Mouse (Mus musculus) natural killer cell, adult 2 months (primary cell): Measurements from ENCODE around the gene Poc1a.

ENCODE experiments used
- DNase-seq, 2 experiments: peaks; one replicate each; pipeline ENCODE4 v3.0.0; 2022; ENCODE audit warnings: low spot score in 2 of 2

Poc1a gene

GRCm38 (mm10) chr9:106337620-106338019, 56.8 kb downstream of the Poc1a start:
- no peak for DNase-seq

DNA sequence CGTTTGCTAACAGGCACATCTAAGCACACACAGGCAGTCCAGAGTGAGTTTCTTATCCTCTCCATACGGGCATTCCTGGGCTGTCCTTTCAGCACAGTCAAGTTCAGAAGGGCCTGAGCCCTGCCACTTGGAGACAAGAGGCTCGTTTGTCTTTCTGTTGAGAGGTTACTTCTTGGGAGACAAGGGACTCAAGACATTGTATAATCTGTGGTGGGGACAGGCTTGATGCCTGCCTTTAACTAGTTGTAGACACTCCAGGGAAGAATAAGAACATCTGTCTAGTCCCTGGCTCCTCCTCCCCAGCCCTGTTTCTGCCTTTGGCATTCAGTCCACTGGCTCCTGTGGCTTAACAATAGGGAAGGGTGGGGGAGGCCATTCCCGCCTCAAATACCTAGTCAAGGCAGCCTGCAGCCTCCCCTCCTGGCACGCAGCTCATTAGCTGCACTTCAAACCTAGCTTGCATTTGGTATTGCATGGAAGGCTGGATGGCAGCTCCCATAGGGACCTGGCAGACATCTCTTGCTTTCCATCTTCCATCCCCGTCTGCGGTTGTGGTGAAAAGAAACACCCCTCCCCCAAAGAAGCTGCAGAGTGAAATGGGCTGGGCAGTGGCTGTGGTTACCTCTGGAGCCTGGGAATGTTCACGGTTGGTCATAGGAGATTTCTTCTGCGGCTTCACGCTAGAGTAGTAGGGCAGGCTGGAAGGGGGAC, 57.8 kb downstream of the Poc1a start:
- DNase-seq, result no peak

DNA sequence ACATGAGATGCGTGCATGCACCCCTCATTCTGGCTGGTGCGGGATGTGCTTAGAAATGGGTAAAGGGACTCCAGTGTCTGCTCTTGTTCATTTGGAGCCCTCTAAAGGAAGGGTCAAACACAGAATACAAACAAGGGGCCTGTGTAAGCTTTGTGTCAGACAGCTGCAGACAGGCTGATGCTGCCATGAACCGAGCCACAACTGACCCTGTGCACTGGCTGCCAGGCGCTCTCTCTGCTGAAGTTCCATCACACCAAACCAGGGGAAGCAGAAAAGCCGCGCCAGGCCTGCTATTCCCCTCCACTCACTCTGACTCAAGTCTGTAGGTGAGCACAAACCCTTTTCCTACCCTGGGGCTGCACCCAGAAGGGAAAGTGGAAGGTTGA, 58.3 kb downstream of the Poc1a start:
- DNase-seq, result no peak

- no peak for DNase-seq
These were observed 58.9 kb downstream of the Poc1a start for GRCm38 (mm10) chr9:106339730-106340129.

- no peak for DNase-seq
These were observed 59.8 kb downstream of the Poc1a start for GRCm38 (mm10) chr9:106340501-106341312.

GRCm38 (mm10) chr9:106341313-106341686, 60.4 kb downstream of the Poc1a start:
- DNase-seq, result no peak

DNA sequence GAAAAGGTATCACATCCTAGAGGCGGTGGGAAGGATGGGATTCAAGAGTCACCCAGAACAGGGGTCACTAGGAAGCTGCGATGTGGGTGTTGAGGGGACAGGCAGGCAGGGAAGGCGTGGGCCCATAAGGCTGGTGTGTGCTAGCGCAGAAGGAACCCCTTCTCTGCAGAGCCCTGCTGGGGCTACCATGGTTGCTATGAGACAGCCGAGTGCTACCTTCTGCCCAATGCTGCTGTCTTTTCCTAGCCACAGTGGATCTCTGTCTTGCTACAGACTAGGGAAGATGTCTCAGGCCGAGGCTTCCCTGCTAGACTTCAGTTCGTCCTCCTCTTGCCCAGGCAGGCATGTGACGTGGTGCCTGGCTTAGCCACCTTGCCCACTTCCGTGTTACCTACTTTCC, 61.7 kb downstream of the Poc1a start:
- DNase-seq, result no peak

- no peak for DNase-seq
These were observed 64.3 kb downstream of the Poc1a start for GRCm38 (mm10) chr9:106345167-106345566.

DNA sequence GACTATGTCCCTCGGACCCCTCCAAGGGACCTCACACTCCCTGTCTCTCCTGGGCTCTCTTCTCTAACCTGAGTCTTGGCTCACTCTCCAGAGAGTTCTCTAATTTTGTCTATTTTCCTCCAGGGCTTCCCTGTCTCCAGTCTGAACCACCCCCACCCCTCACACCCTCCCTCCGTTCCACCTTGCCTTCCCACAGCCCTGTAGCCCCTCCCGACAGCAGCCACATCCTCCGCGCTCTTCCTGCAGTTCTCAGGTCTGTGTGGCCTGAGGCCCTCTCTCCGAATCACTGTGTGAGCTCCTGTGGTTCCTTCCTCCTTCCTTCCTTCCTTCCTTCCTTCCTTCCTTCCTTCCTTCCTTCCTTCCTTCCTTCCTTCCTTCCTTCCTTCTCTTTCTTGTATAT, 64.8 kb downstream of the Poc1a start:
- DNase-seq, result no peak

GRCm38 (mm10) chr9:106348281-106348680, 67.4 kb downstream of the Poc1a start:
- DNase-seq, result no peak

GRCm38 (mm10) chr9:106349075-106349474, 68.2 kb downstream of the Poc1a start:
- DNase-seq, result peak in 1 of 2 experiments; percentile 45

- DNase-seq, result no peak
These were observed 70.3 kb downstream of the Poc1a start for GRCm38 (mm10) chr9:106351178-106351577.

DNA sequence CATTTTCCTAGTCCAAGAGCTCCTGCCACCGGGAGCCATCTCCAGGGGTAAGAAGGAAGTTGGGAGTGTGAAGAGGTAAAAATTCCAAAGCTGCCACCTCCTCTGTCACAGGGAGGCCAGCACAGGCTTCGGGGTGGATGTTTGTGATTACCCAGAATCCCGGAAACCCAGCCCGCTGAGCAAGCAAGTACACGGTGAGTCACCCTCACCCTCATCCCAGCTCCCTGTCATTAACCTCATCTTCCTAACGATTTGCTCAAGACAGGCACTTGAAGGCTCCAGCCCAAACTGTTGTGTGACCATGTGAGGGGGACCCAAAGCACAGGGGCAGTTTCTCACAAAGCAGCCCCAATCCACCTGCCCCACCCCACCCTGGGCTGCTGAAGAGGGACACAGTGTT, 72.9 kb downstream of the Poc1a start:
- DNase-seq, result no peak

DNA sequence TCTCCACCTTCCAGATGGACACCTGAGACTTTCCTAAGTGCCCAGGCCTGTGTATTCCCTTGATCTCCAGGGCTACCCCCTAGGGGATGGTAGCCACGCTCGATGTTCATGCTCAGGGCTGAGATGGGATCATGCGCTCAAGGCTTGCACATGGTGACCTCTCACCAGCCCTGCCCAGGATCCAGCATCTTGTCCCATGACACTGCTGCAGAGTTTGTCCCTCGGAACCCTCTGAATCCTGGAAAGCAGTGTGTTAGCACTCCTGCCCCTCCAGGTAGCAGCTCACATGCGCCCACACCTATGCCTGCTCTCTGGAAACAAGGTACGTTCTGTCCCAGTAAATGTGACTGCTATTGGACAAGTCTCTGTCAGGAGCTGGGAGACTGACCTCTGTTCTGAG, 73.9 kb downstream of the Poc1a start:
- no peak for DNase-seq

DNA sequence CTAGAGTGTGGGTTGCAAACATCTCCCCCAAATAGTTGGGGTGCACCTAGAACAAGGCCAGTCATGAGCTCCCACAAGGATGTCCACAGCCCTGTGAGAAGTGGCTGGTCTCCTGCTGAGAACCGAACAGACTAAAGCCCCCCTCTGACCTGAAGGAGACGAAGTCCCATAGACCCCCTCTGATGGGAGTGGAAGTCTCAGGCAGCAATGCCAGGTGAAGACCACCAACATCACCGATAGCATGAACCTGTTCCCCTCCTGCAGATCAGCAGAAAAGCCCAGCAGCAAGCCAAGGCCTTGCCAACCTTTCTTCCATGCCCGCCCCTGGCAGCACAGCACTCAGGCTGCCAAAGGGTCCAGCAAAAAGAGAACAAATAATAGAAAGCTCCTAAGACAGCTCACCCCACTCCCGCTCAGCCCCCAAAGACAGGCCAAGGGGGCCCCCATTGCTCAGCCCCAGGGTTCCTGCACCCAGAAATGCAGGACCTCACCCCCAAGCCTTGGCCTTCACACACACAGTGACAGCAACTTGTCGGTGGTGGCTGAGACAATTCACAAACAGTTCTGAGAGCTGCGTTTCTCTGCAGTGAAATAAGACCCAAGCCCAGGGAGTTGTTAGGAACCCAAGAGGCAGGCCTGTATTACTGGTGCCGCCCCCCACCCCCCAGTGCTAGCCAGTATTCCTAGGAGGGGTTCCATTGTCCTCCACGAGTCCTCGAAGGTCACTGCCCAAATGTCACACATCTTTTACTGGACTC, 74.5 kb downstream of the Poc1a start:
- no peak for DNase-seq

DNA sequence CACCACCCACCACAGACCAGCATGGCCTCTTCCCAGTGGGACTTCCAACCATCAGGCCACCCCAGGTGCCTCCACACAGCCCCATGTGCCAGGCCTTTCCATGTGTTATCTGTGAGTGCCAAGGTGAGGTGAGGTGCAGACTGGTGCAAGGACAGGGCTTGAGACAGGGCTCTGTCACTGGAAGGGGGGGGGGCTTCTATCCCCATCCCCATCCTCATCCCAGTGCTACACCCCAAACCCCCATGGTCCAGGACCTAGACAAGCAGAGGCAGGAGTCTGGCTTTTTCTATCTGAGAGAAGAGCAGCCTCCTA, 75.1 kb downstream of the Poc1a start:
- no peak for DNase-seq

DNA sequence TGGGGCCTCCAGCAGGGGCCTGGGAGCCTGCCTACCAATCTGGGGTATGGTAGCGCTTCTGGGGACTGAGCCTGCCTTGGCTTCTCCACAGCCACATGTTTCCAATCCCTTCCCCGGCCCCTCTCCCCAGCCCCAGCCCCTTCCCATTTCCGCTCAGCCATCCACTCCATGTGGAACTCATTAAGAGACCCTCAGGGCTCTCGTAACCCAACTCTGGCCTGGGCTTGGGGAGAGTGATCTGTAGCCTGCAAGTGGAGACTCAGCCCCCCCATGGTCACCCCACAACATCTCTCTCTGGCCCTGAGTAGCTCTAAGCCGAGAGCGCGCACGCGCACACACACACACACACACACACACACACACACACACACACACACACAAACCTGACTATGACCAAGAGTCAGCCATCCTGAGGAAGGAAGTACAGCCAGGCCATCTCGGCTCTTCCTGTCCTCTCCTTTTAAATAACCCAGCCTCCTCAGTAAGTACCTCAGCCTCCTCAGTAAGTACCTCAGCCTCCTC, 75.5 kb downstream of the Poc1a start:
- no peak for DNase-seq

GRCm38 (mm10) chr9:106357167-106357566, 76.3 kb downstream of the Poc1a start:
- no peak for DNase-seq

- DNase-seq, result no peak
These were observed 78.4 kb downstream of the Poc1a start for GRCm38 (mm10) chr9:106359297-106359696.

DNA sequence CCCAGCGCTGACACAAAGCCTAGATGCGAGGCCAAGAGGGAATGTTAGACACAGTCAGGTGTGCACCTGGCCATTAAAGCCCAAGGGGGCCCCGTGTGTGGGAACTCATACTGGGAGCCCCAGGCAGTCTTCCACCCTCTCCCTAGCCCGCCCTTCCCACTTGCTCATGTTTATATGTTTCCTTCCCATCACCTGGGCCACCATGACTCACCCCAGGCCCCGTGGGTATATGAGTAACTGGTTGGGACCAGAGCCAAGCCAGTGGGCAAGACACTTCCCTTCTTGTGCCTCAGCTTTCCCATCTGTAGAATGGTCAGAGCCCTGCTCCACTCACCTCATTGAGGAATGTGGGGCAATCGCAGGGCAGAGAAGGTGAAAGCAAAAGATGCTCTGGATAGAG, 80.3 kb downstream of the Poc1a start:
- DNase-seq, result no peak

- DNase-seq, result no peak
These were observed 84.5 kb downstream of the Poc1a start for GRCm38 (mm10) chr9:106365333-106365732.

- no peak for DNase-seq
These were observed 85.3 kb downstream of the Poc1a start for GRCm38 (mm10) chr9:106366188-106366587.

DNA sequence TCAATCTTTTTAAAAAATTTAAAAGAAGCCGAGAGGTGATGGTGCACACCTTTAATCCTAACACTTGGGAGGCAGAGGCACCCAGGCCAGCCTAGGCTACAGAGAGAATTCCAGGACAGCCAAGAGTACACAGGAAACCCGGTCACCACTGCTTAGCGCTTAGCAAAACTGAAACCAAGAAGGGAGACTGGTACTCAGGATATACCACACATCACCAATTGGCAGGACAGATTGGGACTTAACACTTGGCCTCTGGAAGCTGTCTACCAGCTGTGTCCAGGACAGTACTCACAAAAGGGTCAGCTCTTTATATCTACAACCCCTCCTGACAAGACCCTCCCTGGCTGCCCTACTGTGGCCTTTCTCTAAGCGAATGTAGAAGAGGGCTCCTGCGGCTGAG, 86.1 kb downstream of the Poc1a start:
- DNase-seq, result no peak
